Mouse (Mus musculus): ENCODE results near the gene Akap1. TPM values are rescaled to one million over a fixed set of nuclear protein-coding genes. Genes with fewer than 3 reads are reported as not detected.

Akap1 gene
- 1 to 10 TPM; 3.3 to 4.2 TPM for total RNA-seq (2023)

DNA sequence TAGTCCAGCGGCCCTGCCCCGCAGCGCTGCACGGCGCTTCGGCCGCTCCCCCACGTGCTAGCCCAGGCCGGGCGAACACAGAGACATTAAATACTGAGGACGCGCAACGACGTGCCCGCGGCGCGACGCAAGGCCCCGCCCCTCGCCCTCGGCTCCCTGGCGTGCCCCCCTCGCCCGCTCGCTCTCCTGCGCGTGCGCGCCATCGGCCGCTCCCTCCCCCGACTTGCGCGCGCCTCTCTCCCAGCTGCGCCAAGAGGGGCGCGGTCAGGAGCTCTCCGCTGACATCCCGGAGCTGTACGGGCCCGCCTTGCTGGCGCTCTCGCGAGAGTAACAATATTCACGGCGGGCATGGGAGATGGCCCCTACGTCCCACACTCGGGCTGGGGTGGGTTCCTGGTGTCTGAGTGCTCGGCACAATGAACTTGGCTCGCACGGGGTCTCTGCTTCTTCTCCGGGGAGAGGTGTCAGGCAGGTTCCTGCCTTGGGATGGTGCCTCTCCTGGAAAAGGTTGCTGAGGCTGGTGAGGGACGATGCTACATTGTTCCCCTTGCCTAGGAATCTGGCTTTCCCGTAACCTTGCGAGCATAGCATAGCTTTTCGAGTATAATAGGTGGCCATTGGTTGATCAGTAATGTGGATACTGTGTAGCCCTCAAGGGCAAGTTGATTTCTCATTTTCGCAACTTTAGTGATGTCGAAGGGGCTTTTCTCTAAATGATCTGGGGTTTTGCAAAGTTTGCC is at the start of gene Akap1:
TSS of gene Akap1 (minus strand) at position 129 of the 740 bp plus-strand sequence.

Other genes starting within 250 kb of the Akap1 start
- gene Msi2, start 146.1 kb downstream of the Akap1 start, total RNA-seq (2023): 10 to 100 TPM; 23.7 to 31.4 TPM
- gene Scpep1, start 90.9 kb upstream of the Akap1 start, total RNA-seq (2023): 100 to 1,000 TPM; 126 to 127 TPM
- not detected for gene Elobl, start 102.3 kb upstream of the Akap1 start, total RNA-seq (2023)
- gene Coil, start 105.7 kb upstream of the Akap1 start, total RNA-seq (2023): 1 to 10 TPM; 6.7 to 7.1 TPM
- gene Trim25, start 134.8 kb upstream of the Akap1 start, total RNA-seq (2023): 100 to 1,000 TPM; 159 to 186 TPM
- 1 to 10 TPM; 3.1 to 3.2 TPM for gene Dgke, start 202.3 kb upstream of the Akap1 start, total RNA-seq (2023)
- gene Gm525, start 209.3 kb upstream of the Akap1 start, total RNA-seq (2023): not detected